Mouse (Mus musculus): ENCODE results near the gene Ccdc184. TPM values are rescaled to one million over a fixed set of nuclear protein-coding genes. Genes with fewer than 3 reads are reported as not detected.
A peak's percentile ranks its signal among the peaks of the same experiment; 100 is the strongest.

The Ccdc184 gene
- polyA plus RNA-seq, 1 experiment from 2014 or later, result 1.7 TPM

DNA sequence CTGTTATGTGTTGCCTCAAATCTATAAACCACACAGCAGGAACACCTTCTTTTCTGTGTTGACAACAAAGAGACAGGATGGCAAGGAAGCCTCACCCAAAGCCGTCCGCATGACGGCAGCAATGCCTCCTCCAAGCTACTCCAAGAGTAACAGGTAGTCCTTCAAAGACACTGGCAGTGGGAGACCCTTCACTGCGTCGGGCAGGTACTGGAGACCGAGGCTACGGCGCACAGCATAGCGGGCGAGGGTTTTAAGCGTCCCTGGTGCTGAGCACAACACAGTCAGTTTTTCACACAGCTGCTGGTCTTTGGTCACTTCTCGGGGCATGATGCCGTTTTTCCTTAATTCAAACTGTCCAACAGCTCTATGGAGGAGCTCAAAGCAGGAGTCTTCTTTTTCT, 31.3 kb upstream of the Ccdc184 start:
- Histone ChIP-seq H3K4me1 (ENCODE audit: control insufficient read depth, insufficient read depth, low read length) (no peaks in the 10 kb centered on the region), H3K4me2 (ENCODE audit: low read depth, low read length) (no peak overlapping the region), H3K4me3 (replicated peaks; ENCODE audit: low read length) (no peak overlapping the region), H3K27ac (ENCODE audit: low read length) (no peak overlapping the region), H3K9me3 (replicated peaks; ENCODE audit: control insufficient read depth, low read length) (no peaks in the 10 kb centered on the region), H3K9ac (ENCODE audit: low read length) (no peak overlapping the region), H3K27me3 (ENCODE audit: control insufficient read depth, insufficient read depth, low read length) (no peaks in the 10 kb centered on the region), H3K36me3 (ENCODE audit: control insufficient read depth, insufficient read depth, low read length) (peaks cover 7% of the 10 kb centered on the region; the same call in 1 of the 2 replicates)
- no peak for ATAC-seq (ENCODE audit: insufficient read depth, low FRiP score)
- 94% methylated on average over 13 of the region's 13 CpGs for WGBS

DNA sequence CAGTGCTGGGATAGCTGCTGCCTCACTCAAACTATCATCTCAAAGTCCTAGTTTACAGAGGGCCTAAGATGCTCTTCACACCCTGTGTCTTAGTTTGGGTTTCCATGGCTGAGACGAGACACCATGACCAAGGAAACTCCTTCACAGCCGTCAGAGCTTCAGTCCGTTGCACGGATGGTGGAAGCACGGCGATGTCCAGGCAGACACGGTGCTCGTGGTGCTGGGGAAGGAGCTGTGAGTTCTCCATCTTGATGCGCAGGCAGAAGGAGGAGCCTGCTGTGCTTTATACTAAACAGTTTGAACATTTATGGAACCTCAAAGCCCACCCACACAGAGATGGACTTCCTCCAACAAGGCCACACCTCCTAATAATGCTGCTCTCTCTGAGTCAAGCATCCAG, 30.1 kb upstream of the Ccdc184 start:
- WGBS, result 92% methylated on average over 9 of the region's 9 CpGs
- no peaks in the 10 kb centered on the region for H3K9me3 ChIP-seq (replicated peaks; ENCODE audit: control insufficient read depth, low read length)
- ATAC-seq (ENCODE audit: insufficient read depth, low FRiP score), result no peak
- H3K4me1 ChIP-seq (ENCODE audit: control insufficient read depth, insufficient read depth, low read length), result no peaks in the 10 kb centered on the region
- no peak overlapping the region for H3K9ac ChIP-seq (ENCODE audit: low read length)
- H3K27ac ChIP-seq (ENCODE audit: low read length), result no peak overlapping the region
- H3K4me3 ChIP-seq (replicated peaks; ENCODE audit: low read length), result no peak overlapping the region
- peaks cover 7% of the 10 kb centered on the region; the same call in 1 of the 2 replicates for H3K36me3 ChIP-seq (ENCODE audit: control insufficient read depth, insufficient read depth, low read length)
- H3K4me2 ChIP-seq (ENCODE audit: low read depth, low read length), result no peak overlapping the region
- H3K27me3 ChIP-seq (ENCODE audit: control insufficient read depth, insufficient read depth, low read length), result no peaks in the 10 kb centered on the region

DNA sequence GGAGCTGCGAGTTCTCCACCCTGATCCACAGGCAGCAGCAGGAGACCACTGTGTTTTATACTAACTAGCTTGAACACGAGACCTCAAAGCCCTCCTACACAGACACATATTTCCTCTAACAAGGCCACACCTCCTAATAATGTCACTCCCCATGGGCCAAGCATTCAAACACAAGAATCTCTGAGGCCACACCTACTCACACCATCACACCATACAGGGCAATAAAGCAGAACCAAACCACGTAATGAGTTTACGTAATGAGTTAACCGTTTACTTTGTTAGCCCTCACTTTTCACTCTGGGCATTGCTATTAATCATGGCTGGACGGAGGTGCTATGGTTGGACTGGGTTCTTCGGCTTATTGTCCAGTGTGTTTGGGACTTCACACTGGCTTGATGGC, 27.2 kb upstream of the Ccdc184 start:
- Histone ChIP-seq H3K27ac (ENCODE audit: low read length) (no peak overlapping the region), H3K4me1 (ENCODE audit: control insufficient read depth, insufficient read depth, low read length) (0 out of 2 replicates have a peak, but pooled peaks cover 4% of the 10 kb centered on the region), H3K9me3 (replicated peaks; ENCODE audit: control insufficient read depth, low read length) (no peaks in the 10 kb centered on the region), H3K27me3 (ENCODE audit: control insufficient read depth, insufficient read depth, low read length) (no peaks in the 10 kb centered on the region), H3K9ac (ENCODE audit: low read length) (no peak overlapping the region), H3K4me2 (ENCODE audit: low read depth, low read length) (no peak overlapping the region), H3K36me3 (ENCODE audit: control insufficient read depth, insufficient read depth, low read length) (peaks cover 4% of the 10 kb centered on the region; the same call in 1 of the 2 replicates), H3K4me3 (replicated peaks; ENCODE audit: low read length) (no peak overlapping the region)
- ATAC-seq (ENCODE audit: insufficient read depth, low FRiP score), result peak; percentile 69
- WGBS, result 55% methylated on average over 7 of the region's 7 CpGs

DNA sequence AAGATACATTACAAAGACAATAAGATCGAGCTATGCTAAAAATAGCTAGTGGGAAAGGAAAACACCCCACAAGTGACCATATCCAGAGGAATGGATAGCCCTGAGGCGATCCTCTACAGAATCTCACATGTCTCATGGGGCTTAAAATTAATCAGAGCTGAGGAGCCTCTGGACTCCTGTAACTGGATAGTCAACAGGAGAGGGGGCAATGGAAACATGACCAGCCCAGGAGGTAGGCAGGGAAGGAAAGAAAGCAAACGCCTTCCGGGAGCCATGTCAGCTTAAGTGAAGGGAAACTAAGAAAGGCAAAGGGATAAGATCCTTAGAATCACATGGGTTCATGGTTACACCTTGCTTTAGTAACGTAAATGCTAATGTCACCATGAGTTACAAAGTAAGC, 26.1 kb upstream of the Ccdc184 start:
- Histone ChIP-seq H3K4me3 (replicated peaks; ENCODE audit: low read length) (no peak overlapping the region), H3K36me3 (ENCODE audit: control insufficient read depth, insufficient read depth, low read length) (peaks cover 4% of the 10 kb centered on the region; the same call in 1 of the 2 replicates), H3K27ac (ENCODE audit: low read length) (no peak overlapping the region), H3K27me3 (ENCODE audit: control insufficient read depth, insufficient read depth, low read length) (no peaks in the 10 kb centered on the region), H3K4me2 (ENCODE audit: low read depth, low read length) (no peak overlapping the region), H3K9me3 (replicated peaks; ENCODE audit: control insufficient read depth, low read length) (no peaks in the 10 kb centered on the region), H3K9ac (ENCODE audit: low read length) (no peak overlapping the region), H3K4me1 (ENCODE audit: control insufficient read depth, insufficient read depth, low read length) (0 out of 2 replicates have a peak, but pooled peaks cover 4% of the 10 kb centered on the region)
- no peak for ATAC-seq (ENCODE audit: insufficient read depth, low FRiP score)
- WGBS, result 91% methylated on average over 5 of the region's 5 CpGs

DNA sequence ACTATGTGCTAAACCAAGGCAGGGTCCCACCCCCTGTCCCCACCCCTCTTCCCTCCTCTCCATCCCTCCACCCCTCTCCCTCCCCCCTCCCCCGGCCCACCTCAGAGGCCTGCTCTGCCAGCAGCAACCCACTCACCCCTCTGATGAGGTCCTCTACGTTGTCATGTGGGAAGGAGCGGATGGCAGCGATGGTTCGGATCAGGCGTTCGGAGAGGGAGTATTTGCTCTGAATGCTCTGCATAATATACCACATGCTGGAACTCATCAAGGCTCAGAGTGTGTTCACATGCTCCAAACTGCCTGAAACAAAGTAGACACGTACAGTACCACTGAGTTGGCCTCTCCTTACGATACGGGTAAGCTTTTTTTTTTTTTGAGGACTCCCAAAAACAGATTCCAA, 24.4 kb upstream of the Ccdc184 start:
- Histone ChIP-seq H3K4me1 (ENCODE audit: control insufficient read depth, insufficient read depth, low read length) (0 out of 2 replicates have a peak, but pooled peaks cover 4% of the 10 kb centered on the region), H3K9me3 (replicated peaks; ENCODE audit: control insufficient read depth, low read length) (no peaks in the 10 kb centered on the region), H3K27ac (ENCODE audit: low read length) (no peak overlapping the region), H3K9ac (ENCODE audit: low read length) (no peak overlapping the region), H3K36me3 (ENCODE audit: control insufficient read depth, insufficient read depth, low read length) (no peaks in the 10 kb centered on the region; the same call in 1 of the 2 replicates), H3K27me3 (ENCODE audit: control insufficient read depth, insufficient read depth, low read length) (no peaks in the 10 kb centered on the region), H3K4me3 (replicated peaks; ENCODE audit: low read length) (no peak overlapping the region), H3K4me2 (ENCODE audit: low read depth, low read length) (no peak overlapping the region)
- no peak for ATAC-seq (ENCODE audit: insufficient read depth, low FRiP score)
- 85% methylated on average over 10 of the region's 10 CpGs for WGBS

DNA sequence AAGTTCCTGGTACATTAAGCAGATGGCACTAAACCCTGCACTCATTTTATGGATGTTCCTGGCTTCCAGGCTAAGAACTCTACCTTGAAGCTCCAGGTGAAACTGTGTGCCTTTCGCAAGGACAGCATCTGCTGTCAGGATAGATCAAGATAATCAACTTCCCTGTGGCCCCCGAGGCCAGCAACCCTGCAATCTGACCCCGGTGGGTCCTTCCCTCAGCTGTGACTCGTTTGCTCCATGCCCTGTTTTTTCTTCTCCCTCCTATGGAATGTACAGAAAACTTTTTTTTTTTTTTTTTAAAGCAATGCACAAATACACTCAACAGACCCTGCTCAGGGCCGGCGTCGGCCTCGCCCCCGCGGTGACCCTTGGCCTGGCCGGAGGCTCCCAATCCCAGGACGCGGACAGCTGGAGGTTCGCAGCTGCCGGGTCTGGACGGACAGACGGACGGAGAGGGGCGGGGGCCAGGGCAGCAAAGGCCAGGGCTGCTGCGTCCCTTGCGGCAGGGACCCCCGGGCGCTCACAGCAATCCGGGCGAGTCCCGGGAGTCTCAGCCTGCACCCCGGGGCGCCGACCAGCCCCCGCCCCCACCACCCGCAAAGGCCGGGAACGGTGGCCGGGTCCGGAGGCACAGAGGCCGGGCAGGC, 22.0 kb upstream of the Ccdc184 start:
- H3K27ac ChIP-seq (ENCODE audit: low read length), result peak overlapping the region; percentile 41
- no peaks in the 10 kb centered on the region for H3K9me3 ChIP-seq (replicated peaks; ENCODE audit: control insufficient read depth, low read length)
- H3K9ac ChIP-seq (ENCODE audit: low read length), result peak overlapping the region; percentile 95
- no peaks in the 10 kb centered on the region; the same call in 1 of the 2 replicates for H3K36me3 ChIP-seq (ENCODE audit: control insufficient read depth, insufficient read depth, low read length)
- H3K4me2 ChIP-seq (ENCODE audit: low read depth, low read length), result peak overlapping the region; percentile 78
- 0 out of 2 replicates have a peak, but pooled peaks cover 4% of the 10 kb centered on the region for H3K4me1 ChIP-seq (ENCODE audit: control insufficient read depth, insufficient read depth, low read length)
- H3K27me3 ChIP-seq (ENCODE audit: control insufficient read depth, insufficient read depth, low read length), result no peaks in the 10 kb centered on the region
- under 1% methylated on average over 36 of the region's 36 CpGs for WGBS
- H3K4me3 ChIP-seq (replicated peaks; ENCODE audit: low read length), result peak overlapping the region; percentile 90
- peak; percentile 74 for ATAC-seq (ENCODE audit: insufficient read depth, low FRiP score)

DNA sequence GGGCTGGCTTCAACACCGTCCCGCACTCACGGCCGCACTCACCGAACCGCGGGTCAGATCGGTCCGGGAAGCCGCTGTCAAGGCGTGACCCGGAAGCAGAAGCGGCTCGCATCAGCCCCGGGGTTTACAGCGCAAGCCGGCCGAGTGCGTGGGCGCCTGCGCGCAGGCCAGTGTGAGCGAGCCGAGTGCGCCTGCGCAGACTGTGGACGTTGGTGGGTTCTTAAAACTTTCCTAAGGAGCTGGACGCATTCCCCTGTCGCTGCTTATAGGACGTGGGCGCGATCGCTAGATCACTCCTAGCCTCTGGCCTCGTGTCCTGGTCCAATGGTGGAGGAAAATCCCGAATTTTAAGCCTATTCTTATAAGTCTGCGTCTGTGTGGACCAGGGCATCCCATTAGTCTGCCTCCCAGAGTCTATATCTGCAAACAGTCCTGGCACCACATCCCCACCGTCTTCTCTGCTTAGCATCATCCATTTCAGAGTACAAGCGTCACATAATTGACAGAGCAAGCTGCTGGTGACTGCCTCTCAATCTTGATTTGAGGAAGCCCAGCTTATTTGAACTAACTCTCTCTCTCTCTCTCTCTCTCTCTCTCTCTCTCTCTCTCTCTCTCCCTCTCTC, 21.3 kb upstream of the Ccdc184 start:
- Histone ChIP-seq H3K9me3 (replicated peaks; ENCODE audit: control insufficient read depth, low read length) (no peaks in the 10 kb centered on the region), H3K4me3 (replicated peaks; ENCODE audit: low read length) (peak overlapping the region; percentile 90), H3K4me2 (ENCODE audit: low read depth, low read length) (peak overlapping the region; percentile 78), H3K27me3 (ENCODE audit: control insufficient read depth, insufficient read depth, low read length) (no peaks in the 10 kb centered on the region), H3K9ac (ENCODE audit: low read length) (peak overlapping the region; percentile 95), H3K36me3 (ENCODE audit: control insufficient read depth, insufficient read depth, low read length) (no peaks in the 10 kb centered on the region; the same call in 1 of the 2 replicates), H3K4me1 (ENCODE audit: control insufficient read depth, insufficient read depth, low read length) (0 out of 2 replicates have a peak, but pooled peaks cover 4% of the 10 kb centered on the region), H3K27ac (ENCODE audit: low read length) (peak overlapping the region; percentile 77)
- ATAC-seq (ENCODE audit: insufficient read depth, low FRiP score), result peak; percentile 98
- WGBS, result under 1% methylated on average over 38 of the region's 38 CpGs

DNA sequence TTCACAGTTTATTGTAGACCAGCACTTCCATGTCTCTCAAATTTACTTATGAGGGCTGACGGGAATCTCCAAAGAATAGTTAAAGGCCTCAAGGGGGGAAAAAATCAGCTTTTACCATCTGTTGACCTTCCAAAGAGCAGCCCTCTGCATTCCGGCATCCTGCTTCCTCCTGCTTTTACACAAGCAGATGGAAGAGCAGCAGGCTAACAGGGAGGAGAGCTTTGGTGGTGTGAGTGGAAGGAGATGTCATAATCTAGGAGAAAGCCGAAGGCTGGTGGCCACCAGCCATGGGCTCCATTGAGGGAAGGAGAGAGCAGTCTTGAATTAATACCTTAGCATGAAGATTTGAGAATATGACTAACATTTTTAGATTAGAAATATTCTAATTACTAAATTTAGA, 18.6 kb upstream of the Ccdc184 start:
- no peaks in the 10 kb centered on the region for H3K9me3 ChIP-seq (replicated peaks; ENCODE audit: control insufficient read depth, low read length)
- no peak overlapping the region for H3K9ac ChIP-seq (ENCODE audit: low read length)
- WGBS, result 73% methylated on average over 3 of the region's 3 CpGs
- no peaks in the 10 kb centered on the region for H3K27me3 ChIP-seq (ENCODE audit: control insufficient read depth, insufficient read depth, low read length)
- H3K36me3 ChIP-seq (ENCODE audit: control insufficient read depth, insufficient read depth, low read length), result no peaks in the 10 kb centered on the region
- H3K4me1 ChIP-seq (ENCODE audit: control insufficient read depth, insufficient read depth, low read length), result 0 out of 2 replicates have a peak, but pooled peaks cover 4% of the 10 kb centered on the region
- no peak overlapping the region for H3K4me2 ChIP-seq (ENCODE audit: low read depth, low read length)
- H3K27ac ChIP-seq (ENCODE audit: low read length), result no peak overlapping the region
- no peak overlapping the region for H3K4me3 ChIP-seq (replicated peaks; ENCODE audit: low read length)
- ATAC-seq (ENCODE audit: insufficient read depth, low FRiP score), result no peak

DNA sequence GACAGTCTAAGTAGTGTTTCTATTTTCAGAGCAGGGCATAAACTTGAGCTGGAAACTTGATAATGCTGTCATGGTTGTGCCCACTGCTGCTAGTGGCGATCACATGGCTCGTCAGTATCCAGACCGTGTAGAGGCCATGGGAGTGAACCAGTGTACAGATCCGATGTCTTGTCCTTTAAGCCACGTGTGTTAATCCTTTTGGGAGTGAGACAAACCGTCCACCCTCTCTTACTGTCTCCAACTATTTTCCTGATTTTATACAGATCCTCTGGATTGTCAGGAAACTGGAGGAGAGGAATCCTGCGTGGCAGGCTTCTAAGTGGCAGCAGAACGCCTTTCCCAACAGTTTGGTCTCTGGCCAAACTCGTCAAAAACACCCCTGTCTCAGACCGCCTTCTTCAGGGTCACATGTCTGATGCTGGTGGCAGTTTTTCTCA, 17.8 kb upstream of the Ccdc184 start:
- Histone ChIP-seq H3K36me3 (ENCODE audit: control insufficient read depth, insufficient read depth, low read length) (no peaks in the 10 kb centered on the region), H3K4me1 (ENCODE audit: control insufficient read depth, insufficient read depth, low read length) (0 out of 2 replicates have a peak, but pooled peaks cover 2% of the 10 kb centered on the region), H3K9ac (ENCODE audit: low read length) (no peak overlapping the region), H3K27me3 (ENCODE audit: control insufficient read depth, insufficient read depth, low read length) (no peaks in the 10 kb centered on the region), H3K27ac (ENCODE audit: low read length) (no peak overlapping the region), H3K4me2 (ENCODE audit: low read depth, low read length) (no peak overlapping the region), H3K9me3 (replicated peaks; ENCODE audit: control insufficient read depth, low read length) (no peaks in the 10 kb centered on the region), H3K4me3 (replicated peaks; ENCODE audit: low read length) (no peak overlapping the region)
- ATAC-seq (ENCODE audit: insufficient read depth, low FRiP score), result no peak
- 64% methylated on average over 10 of the region's 10 CpGs for WGBS

Measured in stomach, embryonic 16.5 days (tissue).